Mouse (Mus musculus): Measurements from ENCODE around the gene Atp8b3.
A peak's percentile ranks its signal among the peaks of the same experiment; 100 is the strongest.

Atp8b3 gene

DNA sequence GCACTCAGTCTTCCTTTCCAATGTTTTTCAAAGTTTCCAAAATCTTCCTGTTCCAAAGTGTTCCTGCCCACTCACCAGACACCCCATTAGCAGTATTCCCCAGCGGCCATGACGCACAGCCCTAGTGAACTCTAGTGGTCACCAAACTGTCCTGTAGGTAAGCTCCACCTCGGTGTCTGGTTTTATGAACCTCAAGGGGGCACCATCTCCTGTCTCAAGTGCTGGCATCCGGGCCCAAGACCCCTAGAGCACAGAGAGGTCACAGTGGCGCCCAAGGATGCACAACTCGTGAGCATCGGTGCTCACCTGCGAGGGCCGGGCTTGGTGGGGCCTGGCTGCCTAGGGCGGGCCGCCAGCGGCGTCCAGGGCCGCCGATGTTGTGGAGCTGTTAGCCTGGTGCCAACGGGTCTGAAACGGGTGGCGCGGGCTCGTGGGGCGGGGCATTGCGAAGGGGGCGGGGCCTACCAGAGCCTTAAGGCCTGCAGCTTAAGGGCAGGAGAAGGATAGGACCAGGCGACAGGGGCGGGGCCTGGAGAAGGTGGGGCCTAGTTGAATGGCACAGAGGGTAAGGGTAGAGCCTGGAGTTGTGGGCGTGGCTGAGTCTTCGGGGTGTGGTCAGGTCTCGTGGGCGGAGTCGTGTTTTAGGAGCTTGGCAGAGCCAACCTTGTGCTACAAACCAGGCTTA, at the start of gene Atp8b3:
Gene Atp8b3 (minus strand): TSS at position 415 of the 685 bp plus-strand sequence.
- no peak for DNase-seq (ENCODE audit: low spot score in 2 of 2)

DNA sequence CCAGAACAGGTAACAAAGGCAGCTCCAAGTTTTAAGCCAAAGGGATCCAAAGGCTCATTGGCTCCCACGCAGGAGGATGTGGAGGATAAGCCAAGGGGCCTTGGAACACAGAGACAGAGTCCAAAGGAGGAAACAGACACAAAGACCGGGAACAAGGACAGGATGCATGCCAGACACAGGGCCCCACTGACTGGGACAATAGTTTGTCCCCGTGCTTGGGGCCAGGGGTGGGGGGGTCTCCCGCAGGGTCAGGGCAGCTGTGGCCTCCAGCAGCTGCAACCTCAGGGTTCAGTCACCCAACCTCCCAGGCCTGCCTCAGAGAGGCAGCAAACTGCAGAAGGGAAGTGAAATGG, 48.4 kb upstream of the Atp8b3 start:
- no peak for DNase-seq (ENCODE audit: low spot score in 2 of 2)

DNA sequence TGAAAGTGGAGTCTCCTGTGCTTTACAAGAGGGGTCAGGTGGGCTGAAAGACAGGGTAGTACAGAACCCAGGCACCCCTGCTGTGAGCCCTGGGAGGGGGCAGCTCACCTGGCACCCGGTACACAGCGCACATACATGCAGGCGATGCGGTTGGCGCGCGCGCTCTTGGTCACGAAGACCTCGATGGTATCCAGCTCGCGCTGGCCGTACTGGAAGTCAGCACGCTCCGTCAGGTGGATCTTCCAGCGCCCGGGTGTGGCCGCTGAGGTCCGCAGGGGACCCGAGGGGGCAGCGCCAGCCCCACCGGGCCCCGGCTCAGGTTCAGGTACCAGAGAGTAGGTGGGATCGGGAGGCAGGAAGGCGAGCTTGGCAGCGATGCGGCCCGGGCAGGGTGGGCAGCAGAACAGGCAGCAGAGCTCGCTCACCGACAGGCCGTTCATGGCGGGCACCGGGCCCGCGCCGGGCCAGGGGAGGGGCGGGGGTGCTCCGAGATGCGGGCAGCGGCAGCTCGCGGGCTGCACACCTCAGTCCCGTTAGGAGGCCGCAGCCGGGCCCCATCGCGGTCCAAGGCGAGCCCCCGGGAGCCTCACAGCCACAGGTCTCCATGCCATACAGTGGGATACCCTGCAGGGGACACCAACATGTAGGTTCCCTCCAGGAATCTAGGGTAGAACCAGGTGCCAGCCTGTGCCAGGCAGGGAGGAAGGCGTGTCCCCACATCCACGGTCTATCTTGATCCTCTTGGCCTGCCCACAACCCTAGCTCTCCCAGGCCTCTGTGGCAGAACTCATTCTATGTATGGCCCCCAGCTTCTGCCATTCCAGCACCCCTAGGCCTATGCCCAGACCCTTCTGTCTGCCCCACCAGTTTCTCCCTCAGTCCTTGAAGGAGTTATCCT, 47.7 kb upstream of the Atp8b3 start:
- DNase-seq (ENCODE audit: low spot score in 2 of 2): no peak

DNA sequence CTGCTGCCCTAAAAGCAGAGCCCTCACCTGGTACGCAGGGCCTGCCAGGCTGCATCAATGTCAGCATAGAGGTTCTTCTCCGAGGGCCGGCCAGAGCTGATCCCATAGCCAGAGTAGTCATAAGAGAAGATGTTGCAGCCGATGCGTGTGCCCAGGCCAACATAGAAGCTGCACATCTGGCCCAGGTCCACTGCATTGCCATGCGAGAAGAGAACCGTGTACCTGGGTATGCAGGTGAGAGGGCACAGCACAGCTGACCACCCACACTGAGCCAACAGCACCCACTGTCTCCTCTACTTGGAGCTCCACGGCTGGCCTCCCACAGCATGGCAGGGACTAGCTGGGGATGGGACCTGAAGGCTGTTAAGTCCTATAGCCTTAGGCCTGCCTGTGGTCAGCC, 46.7 kb upstream of the Atp8b3 start:
- DNase-seq (ENCODE audit: low spot score in 2 of 2): no peak

DNA sequence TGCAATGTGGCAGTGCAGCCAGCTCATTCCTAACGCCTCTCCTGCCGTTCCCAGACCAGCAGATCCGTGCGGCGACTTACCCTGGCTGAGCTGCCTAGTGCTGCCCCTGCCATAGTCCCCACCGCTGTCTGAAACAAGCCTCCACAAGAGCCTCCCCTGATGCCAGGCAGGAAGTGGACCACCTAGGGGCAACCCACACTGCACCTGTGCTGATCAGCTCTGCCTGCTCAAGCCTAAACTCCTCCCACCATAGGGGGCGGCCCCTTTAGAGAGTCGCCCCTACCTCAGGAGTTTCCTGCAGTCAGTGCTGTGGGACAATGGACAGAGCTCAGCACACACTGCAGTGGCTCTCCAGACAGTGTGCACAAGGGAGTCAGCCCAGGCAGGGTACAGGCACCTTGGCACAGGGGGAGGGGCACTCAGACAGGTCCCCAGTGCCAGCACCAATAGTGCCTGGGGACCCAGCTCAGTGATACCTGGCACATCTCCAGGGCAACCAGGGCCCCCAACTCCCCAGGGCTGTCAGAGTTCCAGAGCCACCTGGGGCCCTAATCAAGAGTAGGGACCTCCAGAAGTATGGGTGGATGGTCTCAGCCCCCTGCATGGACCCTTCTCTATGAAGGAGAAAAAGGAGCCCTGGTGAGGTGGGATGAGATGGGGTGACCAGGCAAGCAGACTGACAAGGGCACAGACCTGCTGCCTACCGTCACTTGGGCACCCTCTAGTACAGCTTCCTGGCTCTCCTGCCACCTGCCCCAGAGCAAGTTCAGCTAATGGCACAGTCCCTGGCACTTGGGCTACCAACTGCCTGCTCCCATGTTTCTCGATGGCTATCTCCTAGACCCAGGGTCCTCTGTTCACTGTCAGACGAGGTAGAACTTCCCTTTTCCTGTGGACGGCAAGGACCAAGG, 46.0 kb upstream of the Atp8b3 start:
- no peak for DNase-seq (ENCODE audit: low spot score in 2 of 2)

DNA sequence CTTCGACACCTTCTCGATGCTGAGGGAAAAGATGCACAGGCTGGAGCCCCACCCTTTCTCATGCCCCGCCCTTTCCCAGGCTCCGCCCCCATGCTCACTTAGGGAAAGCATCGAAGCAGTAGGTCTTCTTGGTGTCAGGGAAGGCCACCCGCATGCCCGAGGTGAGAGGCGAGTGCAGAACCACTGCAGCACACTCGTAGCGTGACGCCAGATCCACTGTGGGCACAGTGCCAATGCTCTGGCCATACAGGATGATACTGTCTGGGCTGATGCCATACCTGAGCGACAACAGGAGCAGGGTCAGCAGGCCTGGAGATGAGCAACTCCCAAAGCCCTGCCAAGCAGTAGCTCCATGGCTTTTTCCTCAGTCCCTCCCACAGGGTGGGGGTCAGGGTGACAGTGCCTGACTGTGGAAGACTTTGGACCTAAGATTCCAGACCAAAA, 45.1 kb upstream of the Atp8b3 start:
- DNase-seq (ENCODE audit: low spot score in 2 of 2): no peak

DNA sequence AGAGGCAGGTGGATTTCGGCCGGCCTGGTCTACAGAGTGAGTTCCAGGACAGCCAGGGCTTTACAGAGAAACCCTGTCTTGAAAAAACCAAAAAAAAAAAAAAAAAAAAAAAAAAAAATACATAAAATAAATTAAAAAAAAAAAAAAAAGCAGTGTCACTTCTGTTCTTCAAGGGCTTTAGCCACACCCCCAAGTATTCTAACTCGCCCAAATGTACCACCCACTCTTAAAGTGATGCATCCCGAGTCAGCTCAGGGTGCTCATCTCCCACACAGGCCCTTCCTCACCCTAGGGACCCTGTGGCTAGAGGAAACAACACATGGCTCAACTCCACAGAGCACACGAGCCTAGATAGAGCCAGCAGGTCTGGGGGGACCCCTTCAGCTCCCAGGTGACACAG, 44.1 kb upstream of the Atp8b3 start:
- DNase-seq (ENCODE audit: low spot score in 2 of 2): no peak

DNA sequence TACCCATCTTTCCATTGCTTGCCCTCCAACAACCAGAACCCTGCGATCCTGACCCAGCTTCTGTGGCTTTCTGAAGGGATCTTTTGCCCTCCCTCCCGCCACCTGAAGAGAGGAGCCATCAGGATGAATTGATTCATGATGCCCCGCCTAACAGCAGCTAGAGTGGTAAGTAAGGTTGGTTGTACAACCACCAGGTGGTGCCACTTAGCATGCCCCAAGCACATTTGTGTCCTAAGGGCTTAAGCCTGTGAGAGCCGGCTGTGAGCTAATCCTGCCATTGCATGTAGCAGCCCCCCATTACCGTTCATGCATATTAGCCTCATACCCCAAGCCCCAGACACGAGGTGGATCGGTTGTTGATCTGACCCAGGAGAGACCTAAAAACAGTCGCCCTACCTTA, 40.0 kb upstream of the Atp8b3 start:
- DNase-seq (ENCODE audit: low spot score in 2 of 2): peak in 1 of 2 experiments; percentile 59

DNA sequence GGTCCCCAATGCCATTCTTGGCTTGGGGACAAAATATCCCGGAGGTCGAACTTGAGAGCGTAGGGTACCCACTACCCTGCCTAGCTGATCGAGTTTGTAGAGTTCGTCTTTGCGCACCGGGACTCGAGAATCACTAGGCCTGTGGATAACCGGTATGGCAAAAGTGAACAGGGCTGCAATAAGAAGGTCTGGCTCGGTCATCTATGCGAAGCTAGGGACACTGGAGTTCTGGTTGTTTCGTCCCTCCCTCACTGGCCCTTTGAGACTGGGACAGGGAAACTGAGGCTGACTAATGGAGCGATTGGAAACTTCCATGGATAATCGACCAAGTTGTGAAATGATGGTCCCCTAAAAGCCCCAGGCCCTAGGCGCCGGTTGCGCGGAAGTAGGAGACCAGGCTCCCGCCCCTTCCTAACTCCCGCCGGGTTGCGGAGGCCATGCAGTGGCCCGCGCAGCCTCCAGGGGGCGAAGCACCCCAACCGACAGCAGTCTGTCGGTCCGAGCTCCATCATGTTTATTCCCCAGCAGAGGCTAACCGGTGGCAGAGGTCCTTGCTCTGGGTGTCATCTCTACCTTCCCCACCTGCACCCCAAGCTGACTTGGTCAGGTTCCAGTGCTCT, 39.3 kb upstream of the Atp8b3 start:
- peak; percentile 50 to 66 for DNase-seq (ENCODE audit: low spot score in 2 of 2)

DNA sequence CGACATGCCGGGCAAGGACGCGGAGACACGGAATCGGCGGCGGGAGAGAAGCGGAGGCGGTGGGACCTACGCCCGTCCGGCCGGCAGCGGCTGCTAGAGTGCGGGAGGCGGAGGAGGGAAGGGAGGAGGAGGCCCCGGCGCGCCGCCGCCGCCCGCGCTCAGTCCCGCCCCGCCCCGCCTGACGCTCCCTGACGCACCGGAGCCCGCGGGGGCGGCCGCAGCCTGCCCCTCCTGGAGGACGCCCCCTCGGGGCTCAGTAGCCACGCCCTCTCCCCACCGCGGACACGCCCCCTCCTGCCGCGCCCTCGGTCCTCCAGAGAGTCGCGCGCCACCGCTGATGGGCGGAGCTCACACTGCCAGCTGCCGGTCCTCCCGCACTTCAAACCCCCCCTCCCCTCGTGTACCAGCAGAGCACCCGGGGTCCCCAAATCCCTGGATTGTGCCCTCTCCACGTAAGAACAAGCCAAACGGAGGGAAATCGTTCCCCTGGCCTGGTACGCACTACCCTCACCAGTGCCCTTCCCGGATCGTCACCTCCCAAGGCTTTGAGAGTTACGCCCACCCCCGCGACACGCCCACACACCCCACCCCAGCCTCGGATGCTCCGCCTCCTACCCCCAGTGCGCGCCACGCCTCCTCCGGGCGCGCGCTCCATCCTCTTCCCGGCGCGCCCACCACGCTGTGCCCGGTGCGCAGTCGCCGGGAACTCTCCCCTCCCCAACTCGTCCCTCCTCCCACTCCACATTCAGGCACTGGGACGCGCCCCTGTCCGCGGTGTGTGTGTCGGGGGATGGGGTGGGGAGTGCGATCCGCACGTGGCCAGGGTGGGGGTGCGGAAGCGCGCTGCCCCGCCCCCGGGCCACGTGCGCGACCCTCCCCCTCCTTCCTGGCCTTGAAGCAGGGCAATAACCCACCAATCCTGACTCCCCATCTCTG, 38.5 kb upstream of the Atp8b3 start, which contains the start of gene Klf16:
Gene Klf16 (minus strand): TSS at position 127 of the 936 bp plus-strand sequence.
- DNase-seq (ENCODE audit: low spot score in 2 of 2): peak; percentile 93 to 94

DNA sequence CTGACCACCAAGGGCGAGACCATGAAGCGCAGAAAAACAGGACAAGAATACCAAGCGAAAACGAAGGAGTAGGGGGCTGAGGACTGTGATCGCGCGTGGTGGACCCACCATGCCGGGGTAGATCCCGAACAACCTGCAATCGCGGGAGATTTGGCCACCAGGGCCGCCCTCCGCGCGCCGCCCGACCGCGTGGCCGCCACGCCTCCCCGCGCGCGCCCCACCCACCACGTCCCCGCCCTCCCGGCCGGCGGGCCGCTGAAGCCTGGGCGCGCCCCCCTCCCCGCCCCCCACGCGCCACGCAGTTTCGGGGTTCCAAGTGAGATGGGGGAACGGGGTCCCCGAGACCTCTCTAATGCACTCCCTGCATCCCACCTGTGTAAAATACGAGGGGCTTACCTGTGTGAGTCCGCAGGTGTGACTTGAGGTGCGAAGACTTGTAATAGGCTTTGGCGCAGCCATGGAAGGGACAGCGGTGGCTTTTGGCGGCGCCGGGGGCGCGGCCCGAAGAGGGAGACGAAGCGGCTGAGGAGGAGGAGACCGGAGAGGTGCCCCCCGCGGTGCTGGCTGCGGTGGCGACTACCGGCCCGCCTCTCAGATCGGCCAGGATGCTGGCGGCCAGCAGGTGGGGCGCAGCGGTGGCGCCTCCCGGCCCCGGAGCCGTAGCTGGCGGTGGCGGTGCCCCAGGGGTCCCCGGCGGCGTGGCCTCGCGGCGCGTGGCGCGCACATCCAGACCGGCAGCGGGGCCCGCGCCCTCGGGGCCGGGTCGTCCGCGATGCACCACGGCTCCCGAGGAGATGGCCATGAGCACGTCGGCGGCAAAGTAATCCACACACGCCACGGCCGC, 37.6 kb upstream of the Atp8b3 start:
- DNase-seq (ENCODE audit: low spot score in 2 of 2): peak in 1 of 2 experiments; percentile 40

DNA sequence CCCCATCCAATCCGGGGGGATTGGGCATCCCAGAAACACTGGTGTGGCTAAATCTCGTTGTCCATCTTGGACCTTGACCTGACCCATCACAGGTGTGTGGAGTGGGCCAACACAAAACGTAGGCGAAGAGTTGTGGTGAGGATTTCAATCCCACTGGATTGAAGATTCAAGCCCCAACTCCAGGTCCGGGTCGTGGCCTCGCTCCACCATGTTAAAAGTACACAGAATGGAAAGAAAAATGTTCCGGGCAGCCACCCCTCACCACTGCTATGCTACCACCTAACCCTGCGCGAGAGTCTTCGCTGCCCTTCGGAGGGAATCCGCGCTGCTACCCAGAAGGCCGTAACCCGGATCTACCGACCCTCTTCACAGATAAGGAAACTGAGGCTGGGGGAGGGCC, 37.0 kb upstream of the Atp8b3 start:
- no peak for DNase-seq (ENCODE audit: low spot score in 2 of 2)

DNA sequence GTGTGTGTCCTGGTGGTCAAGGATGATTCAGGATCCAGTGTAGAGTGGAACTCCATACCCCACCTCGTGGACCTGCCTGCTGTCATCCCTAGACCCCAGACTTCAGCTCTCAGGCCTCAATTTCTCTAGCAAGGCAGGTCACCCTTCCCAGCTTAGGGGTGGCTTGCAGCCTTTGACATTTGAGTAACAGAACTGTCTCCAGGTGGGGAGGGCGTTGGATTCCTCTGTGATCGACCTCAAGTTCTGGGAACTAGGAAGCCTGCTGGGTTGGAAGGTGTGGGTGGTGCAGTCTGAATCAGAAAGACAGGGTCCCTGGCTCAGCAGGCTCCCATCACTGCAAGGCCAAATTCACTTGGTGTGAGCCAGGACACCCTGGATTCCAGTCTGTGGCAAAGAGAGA, 36.0 kb upstream of the Atp8b3 start:
- DNase-seq (ENCODE audit: low spot score in 2 of 2): no peak

DNA sequence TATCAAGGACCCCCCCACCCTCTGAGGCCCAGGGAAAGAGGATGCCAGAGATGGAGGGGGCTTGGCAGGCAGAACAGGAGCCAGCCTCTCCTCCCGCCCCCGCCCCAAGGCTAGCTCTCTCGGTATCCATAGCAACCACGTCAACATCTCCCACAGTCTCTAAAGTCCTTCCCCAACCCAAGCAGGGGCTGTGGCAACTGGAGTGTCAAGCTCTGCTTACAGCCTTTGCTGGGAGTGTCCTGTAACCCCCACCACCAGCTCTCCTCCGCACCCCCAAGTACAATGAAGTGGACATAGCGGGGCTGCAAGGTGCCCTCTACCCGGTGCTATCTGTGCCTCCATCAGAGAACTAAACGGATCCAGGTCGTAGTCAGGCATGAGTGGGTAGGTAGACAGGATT, 35.0 kb upstream of the Atp8b3 start:
- DNase-seq (ENCODE audit: low spot score in 2 of 2): peak; percentile 67 to 70

DNA sequence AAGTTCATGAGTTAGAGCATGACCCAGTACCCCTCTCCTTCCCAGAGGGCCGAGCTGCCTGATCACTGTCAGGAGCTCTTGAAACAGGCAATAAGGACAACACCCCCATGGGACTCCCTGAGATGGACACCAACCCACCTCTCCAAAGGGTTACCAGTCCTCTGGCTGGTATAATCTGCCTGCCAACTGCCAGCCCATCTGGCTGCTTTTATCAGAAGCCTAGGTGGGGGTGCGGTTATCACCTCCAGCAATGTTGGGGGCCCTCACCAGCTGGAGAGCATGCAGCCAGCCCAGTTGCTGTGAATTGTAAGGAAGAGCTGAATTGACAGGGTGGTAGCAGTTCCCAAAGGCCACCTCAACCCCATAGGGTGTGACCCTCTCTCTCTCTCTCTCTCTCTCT, 33.6 kb upstream of the Atp8b3 start:
- no peak for DNase-seq (ENCODE audit: low spot score in 2 of 2)

DNA sequence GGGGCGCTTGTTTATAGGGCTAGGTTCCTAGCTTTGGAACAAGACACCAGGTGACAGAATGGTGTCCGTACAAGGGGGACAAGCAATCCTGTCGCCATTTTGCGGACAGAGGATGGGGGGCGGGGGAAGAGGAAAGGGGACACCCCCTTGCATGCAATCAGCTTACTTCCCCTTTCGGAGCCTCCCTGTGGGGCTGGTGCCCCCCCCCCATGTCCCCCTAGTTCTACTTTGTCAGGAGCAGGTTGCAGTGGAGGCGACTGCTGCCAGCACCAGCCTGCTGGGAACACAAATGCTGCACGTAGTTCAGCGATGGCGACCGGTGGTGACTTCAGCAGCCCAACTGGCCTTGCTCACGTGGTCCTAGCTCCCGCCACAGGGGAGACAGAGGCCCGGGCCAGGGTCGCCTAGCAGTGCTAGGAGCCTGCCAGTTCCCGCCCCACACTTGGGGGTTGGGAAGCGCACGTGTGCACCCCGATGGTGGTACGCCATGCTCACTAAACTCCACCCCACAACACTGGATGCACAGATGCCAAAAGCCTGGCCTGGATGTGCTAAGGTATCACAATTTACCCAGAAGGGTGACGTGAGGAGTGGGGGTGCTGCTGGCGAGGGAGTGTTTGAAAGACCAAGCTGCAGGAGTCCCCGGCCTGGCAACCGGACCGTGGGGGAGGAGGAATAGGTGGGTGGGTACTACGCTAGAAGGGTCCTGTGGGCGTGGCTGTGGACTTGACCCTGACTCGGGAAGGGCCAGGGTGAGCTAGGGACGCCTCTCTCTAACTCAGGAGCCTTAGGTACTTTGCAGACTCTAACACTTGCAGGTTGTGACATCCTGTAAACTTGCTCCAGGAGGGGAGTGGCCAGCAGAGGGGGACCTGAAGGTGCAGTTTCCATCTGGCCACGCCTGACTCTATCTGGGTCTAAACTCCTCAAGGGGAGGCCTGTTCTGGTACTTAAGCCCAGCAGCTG, 32.2 kb upstream of the Atp8b3 start:
- no peak for DNase-seq (ENCODE audit: low spot score in 2 of 2)

DNA sequence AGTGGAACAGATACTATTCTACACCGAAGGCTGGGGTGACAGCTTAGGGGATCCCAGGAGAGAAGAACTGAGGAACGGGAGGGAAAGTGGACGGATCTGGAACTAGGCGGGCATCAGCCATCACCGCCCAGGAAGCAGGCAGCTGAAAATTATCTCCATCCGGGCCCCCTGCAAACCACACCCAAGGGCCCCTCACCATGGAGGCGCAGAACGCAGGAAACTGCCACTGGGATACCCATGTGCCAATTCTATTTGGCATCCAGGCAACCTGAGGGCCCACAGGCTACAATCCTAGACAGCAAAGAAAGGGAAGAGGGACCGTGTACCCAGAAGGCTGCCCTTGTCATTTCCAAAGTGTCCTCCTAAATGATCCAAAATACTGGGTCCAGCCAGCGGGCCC, 31.5 kb upstream of the Atp8b3 start:
- DNase-seq (ENCODE audit: low spot score in 2 of 2): no peak

DNA sequence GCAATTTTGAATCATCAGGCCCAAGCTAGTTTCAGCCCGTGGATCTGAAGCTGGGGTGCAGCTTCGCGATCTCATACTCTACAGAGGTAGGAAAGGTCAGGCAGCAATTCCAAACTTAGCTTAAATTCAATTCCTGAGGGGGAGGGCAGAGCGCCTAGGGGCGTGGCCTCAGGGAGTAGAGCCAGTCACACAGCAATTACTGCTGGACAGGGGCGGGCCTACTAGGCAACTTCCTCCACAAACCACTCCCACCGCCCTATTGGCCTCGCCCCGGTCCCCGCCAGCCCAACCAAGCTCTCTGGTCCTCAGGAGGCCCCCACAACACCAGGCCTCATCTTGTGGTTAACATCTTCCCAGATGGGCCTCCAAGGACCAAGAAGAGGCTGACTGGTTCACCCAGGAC, 30.7 kb upstream of the Atp8b3 start:
- DNase-seq (ENCODE audit: low spot score in 2 of 2): no peak
